Mouse (Mus musculus): ENCODE results near the gene Rdh13. TPM values are rescaled to one million over a fixed set of nuclear protein-coding genes. Genes with fewer than 3 reads are reported as not detected.
A peak's percentile ranks its signal among the peaks of the same experiment; 100 is the strongest.

Rdh13 gene
- polyA plus RNA-seq (2012; ENCODE audit: insufficient read depth, insufficient read length, missing spikeins): 6.5 and 7.5 TPM in 2 replicates

DNA sequence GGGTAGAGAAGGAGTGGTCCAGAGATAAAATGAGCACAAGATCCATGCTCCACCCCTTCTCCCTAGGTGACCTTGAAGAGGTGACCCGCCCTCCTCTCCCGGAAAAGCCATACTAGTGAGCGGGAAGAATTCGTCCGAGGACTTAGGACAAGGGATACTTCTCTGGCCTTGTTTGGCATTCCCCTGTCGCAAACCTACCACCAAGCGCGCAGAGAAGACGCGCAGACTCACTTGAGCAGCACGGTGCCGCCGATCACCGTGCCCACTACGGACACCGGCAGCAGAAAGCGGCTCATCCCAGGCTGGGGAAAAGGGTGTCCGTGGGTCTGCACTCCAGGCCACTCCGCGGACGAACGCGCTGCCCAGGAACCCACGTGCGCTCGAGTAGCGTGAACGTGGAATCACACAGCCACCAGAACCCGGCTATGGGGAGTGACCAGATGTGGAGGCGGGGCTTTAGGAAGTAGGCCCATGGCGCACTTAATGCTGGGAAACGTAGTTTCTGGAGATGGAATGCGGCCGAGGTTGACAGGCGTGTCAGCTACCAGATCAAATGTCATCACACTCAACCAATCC, at the start of gene Rdh13:
Gene Rdh13, minus strand, starts transcription at position 434 of the 576 bp plus-strand sequence.
- H3K4me1 ChIP-seq (ENCODE audit: control insufficient read depth, insufficient read depth, low read length): peaks cover 14% of the 10 kb centered on the region
- TF ChIP-seq CTCF (IDR thresholded peaks at IDR 0.05; ENCODE audit: low read depth, low read length): no peak
- no peak for TF ChIP-seq POLR2A (IDR thresholded peaks at IDR 0.05; ENCODE audit: borderline replicate concordance, low read depth, low read length)
- H3K27ac ChIP-seq (ENCODE audit: insufficient read depth, low read depth, low read length): peak within 1 kb of the TSS; percentile 76
- H3K4me3 ChIP-seq (ENCODE audit: insufficient read depth, low read length): peak within 1 kb of the TSS; percentile 99

DNA sequence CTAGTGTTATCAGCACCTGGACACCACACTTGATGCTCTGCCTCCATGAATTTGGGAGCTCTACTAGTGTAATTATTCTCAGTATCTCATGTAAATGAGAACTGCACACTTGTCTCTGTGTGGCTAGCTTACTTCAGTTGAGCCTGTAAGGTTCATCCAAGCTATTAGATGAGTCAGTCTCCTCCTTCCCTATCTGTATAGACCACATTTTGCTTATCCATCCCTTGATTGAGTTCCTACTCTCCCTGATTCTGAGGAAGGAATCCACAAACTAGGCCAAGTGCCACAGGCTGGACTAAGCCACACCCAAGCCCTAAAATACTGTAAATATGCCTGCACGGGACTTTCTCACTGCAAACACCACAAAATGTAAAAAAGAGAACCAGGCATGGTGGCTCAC, 48.5 kb upstream of the Rdh13 start:
- Histone ChIP-seq H3K4me1 (ENCODE audit: control insufficient read depth, insufficient read depth, low read length) (peaks cover 74% of the 10 kb centered on the region), H3K4me3 (ENCODE audit: insufficient read depth, low read length) (no peak overlapping the region), H3K27ac (ENCODE audit: insufficient read depth, low read depth, low read length) (peak overlapping the region; percentile 69)
- TF ChIP-seq CTCF (IDR thresholded peaks at IDR 0.05; ENCODE audit: low read depth, low read length) (no peak), POLR2A (IDR thresholded peaks at IDR 0.05; ENCODE audit: borderline replicate concordance, low read depth, low read length) (no peak)

DNA sequence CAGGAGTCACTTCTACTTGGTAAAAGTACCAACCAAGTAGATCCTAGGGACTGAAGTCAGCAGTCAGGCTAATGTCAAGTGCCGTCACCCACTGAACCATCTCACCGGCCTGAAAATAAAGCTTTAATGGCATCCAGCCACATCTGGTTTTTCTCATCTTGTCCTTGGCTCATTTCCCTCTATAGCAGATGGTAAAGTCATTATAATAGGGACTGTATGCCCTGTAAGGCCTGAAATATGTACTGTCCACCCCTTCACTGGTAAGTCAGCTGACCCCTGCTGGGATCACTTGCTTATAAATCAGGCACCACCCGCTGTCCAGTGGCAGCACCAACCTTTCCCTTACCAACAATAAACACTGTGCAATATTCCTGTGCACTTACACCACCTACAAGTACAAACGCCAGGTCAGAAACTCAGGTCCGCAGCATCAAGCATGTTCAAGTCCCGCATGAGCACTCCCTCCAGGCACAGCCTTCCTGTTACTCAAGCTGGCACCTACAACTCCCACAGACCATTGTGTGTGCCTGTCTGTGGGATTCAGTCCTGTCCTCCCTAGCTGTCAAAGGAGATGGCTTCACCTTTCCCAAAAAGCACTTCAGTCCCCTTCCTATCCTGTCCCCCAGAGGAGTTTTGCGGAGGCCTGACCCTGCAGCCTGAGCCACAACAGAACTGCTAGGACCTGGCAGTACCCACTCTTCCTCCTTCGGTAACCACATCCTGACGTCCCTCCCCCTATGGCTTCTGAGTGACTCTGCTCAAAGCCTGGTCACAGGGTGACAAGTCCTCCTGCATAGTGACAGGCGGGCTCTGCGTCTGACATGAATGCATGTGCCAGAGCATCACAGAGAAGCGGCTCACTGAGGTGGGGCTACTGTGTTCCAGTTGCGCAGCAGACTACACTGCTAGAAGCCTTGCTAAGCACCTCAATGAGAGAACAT, 47.1 kb upstream of the Rdh13 start:
- Histone ChIP-seq H3K27ac (ENCODE audit: insufficient read depth, low read depth, low read length) (peak overlapping the region; percentile 45), H3K4me1 (ENCODE audit: control insufficient read depth, insufficient read depth, low read length) (peaks cover 60% of the 10 kb centered on the region), H3K4me3 (ENCODE audit: insufficient read depth, low read length) (no peak overlapping the region)
- TF ChIP-seq CTCF (IDR thresholded peaks at IDR 0.05; ENCODE audit: low read depth, low read length) (no peak), POLR2A (IDR thresholded peaks at IDR 0.05; ENCODE audit: borderline replicate concordance, low read depth, low read length) (no peak)

DNA sequence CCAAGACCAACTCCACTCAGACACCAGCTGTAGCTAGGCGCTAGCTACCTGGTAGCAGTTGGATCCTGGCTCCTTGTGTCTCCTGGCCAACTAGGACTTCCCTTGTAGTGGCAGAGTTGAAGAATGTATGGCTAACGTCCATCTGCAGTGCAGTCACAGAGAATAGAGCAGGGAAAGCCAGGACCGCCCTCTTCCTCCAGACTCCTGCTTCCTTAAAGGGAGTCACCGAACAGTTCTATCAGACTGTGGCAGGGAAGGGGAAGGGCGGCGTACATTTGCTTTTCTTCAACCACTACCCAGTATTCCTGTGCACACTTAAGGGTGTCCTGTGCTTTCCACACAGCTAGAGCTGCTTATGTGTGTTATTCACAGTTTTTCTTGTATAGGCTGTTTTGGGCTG, 45.9 kb upstream of the Rdh13 start:
- no peak overlapping the region for H3K4me3 ChIP-seq (ENCODE audit: insufficient read depth, low read length)
- H3K27ac ChIP-seq (ENCODE audit: insufficient read depth, low read depth, low read length): peak overlapping the region; percentile 27; the same call in 1 of the 2 replicates
- H3K4me1 ChIP-seq (ENCODE audit: control insufficient read depth, insufficient read depth, low read length): peaks cover 54% of the 10 kb centered on the region
- TF ChIP-seq CTCF (IDR thresholded peaks at IDR 0.05; ENCODE audit: low read depth, low read length) (no peak), POLR2A (IDR thresholded peaks at IDR 0.05; ENCODE audit: borderline replicate concordance, low read depth, low read length) (no peak)

DNA sequence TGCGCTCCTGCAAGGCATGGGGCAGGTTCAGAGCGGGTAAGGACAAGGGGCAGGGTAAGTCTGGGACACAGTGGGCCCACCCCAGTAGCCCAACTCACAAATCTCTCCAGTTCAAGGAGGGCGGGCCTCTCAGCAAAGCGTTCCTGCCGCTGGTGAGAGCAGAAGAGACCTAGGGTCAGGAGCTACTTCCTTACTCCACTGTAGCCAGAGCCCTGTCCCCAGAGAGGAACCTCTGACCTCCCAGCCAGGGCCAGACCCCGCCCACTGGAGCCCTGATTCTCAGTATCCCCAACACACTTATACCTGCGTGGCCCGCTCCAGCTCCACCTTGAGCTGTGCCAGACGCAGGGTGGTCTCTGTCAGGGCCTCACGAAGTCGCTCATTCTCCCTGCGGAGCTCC, 36.8 kb upstream of the Rdh13 start:
- H3K4me3 ChIP-seq (ENCODE audit: insufficient read depth, low read length): no peak overlapping the region
- no peak overlapping the region for H3K27ac ChIP-seq (ENCODE audit: insufficient read depth, low read depth, low read length)
- no peaks in the 10 kb centered on the region for H3K4me1 ChIP-seq (ENCODE audit: control insufficient read depth, insufficient read depth, low read length)
- TF ChIP-seq POLR2A (IDR thresholded peaks at IDR 0.05; ENCODE audit: borderline replicate concordance, low read depth, low read length) (no peak), CTCF (IDR thresholded peaks at IDR 0.05; ENCODE audit: low read depth, low read length) (no peak)

DNA sequence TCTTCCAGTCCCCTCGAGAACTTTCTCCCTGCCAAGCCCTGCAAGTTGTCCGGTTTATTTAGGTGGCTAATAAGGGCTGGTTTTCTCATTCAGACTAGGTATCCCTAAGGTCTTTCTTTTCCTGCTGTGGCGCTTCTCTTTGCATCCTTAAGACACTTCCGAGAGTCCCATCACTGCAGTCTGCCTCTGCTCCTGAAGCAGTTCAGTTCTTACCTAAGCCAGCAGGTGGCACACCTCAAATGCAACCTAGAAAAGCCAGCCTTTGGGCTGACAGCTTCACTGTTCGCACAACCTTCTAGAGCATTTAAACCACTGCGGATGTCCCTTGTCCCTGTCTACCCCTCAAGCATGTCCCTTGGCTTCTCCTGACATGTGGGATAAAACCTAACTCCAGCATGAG, 34.2 kb upstream of the Rdh13 start:
- H3K4me1 ChIP-seq (ENCODE audit: control insufficient read depth, insufficient read depth, low read length): no peaks in the 10 kb centered on the region
- TF ChIP-seq POLR2A (IDR thresholded peaks at IDR 0.05; ENCODE audit: borderline replicate concordance, low read depth, low read length): no peak
- TF ChIP-seq CTCF (IDR thresholded peaks at IDR 0.05; ENCODE audit: low read depth, low read length): no peak
- H3K4me3 ChIP-seq (ENCODE audit: insufficient read depth, low read length): no peak overlapping the region
- H3K27ac ChIP-seq (ENCODE audit: insufficient read depth, low read depth, low read length): no peak overlapping the region

DNA sequence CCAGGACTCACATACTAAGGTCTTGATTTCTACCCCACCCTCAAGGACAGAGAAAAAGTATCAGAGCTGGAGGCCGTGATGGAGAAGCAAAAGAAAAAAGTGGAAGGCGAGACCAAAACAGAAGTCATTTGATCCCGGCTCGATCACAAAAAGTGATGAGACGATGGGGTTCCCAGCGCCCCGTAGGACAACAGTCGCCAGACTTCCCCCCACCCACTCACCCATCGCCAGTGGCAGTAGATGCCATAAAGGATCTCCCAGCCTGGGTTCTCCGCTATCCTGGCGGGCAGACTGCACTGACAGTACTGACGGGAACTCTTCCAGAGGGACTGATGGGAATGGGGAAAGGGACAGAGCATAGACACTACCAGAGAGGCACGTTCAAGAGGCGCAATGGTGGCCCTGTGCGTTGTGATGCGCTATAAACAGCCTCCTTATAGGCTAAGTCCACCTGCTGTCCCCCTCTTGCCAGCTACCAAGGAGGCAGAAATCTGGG, 33.4 kb upstream of the Rdh13 start:
- Histone ChIP-seq H3K4me1 (ENCODE audit: control insufficient read depth, insufficient read depth, low read length) (no peaks in the 10 kb centered on the region), H3K4me3 (ENCODE audit: insufficient read depth, low read length) (peak overlapping the region; percentile 46), H3K27ac (ENCODE audit: insufficient read depth, low read depth, low read length) (no peak overlapping the region)
- TF ChIP-seq CTCF (IDR thresholded peaks at IDR 0.05; ENCODE audit: low read depth, low read length) (no peak), POLR2A (IDR thresholded peaks at IDR 0.05; ENCODE audit: borderline replicate concordance, low read depth, low read length) (no peak)

DNA sequence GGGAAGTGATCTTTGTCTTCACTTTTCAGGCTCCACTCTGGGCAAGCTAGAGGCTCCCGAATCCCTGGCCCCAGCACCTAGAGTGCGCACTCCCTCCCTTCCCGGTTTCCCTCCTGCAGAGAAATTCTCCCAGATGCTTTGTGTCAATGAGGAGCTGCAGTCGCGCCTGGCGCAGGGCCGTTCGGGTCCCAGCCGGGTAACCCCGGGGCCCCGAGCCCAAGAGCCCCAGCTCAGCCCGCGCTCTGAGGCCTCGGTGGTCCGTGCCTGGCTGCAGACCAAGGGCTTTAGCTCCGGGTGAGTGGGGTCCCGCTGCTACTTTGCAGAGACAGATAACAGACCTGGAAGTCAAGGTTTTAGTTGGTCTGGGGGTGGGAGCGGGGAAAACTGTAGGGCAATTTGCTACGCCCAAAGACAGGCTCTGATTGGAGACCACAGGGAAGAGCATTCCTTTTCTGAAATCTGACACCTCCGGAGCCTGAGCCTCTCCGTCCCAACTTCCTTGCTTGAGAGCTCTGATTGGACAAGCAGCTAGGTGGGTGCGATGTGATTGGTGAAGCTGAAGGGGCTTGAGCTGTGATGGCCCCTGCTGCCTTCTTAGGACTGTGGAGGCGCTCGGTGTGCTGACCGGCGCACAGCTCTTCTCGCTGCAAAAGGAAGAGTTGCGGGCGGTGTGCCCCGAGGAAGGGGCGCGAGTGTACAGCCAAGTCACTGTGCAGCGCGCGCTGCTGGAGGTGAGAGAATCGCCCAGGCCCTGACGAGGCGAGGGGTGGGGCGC, 32.8 kb upstream of the Rdh13 start:
- Histone ChIP-seq H3K4me3 (ENCODE audit: insufficient read depth, low read length) (peak overlapping the region; percentile 46), H3K4me1 (ENCODE audit: control insufficient read depth, insufficient read depth, low read length) (no peaks in the 10 kb centered on the region), H3K27ac (ENCODE audit: insufficient read depth, low read depth, low read length) (no peak overlapping the region)
- TF ChIP-seq POLR2A (IDR thresholded peaks at IDR 0.05; ENCODE audit: borderline replicate concordance, low read depth, low read length): no peak
- no peak for TF ChIP-seq CTCF (IDR thresholded peaks at IDR 0.05; ENCODE audit: low read depth, low read length)

DNA sequence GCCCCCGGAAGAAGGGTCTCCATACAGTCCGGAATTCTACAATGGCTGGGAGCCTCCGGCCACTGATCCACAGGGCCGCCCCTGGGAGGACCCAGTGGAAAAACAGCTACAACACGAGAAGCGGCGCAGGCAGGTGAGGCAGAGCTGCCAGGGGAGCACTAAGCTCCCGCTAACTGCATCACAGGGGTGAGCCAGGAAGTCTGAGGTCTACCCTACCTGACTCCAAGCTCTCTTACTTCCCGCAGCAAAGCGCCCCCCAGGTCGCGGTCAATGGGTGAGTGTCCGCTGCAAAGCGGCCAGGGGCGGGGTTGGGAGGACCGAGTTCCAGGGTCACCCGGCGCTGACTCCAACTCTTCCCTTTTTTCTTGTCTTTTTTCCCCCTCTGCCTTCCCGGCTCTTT, 28.5 kb upstream of the Rdh13 start:
- no peak for TF ChIP-seq POLR2A (IDR thresholded peaks at IDR 0.05; ENCODE audit: borderline replicate concordance, low read depth, low read length)
- TF ChIP-seq CTCF (IDR thresholded peaks at IDR 0.05; ENCODE audit: low read depth, low read length): no peak
- Histone ChIP-seq H3K4me1 (ENCODE audit: control insufficient read depth, insufficient read depth, low read length) (no peaks in the 10 kb centered on the region), H3K27ac (ENCODE audit: insufficient read depth, low read depth, low read length) (no peak overlapping the region), H3K4me3 (ENCODE audit: insufficient read depth, low read length) (no peak overlapping the region)

Measured in bone marrow macrophage, adult 2 months (primary cell).